Mouse (Mus musculus): ENCODE data around the gene Maats1. TPM values are rescaled to one million over a fixed set of nuclear protein-coding genes. Genes with fewer than 3 reads are reported as not detected.

Gene Maats1
- polyA plus RNA-seq, 1 experiment from 2014 or later, result 0.71 TPM

DNA sequence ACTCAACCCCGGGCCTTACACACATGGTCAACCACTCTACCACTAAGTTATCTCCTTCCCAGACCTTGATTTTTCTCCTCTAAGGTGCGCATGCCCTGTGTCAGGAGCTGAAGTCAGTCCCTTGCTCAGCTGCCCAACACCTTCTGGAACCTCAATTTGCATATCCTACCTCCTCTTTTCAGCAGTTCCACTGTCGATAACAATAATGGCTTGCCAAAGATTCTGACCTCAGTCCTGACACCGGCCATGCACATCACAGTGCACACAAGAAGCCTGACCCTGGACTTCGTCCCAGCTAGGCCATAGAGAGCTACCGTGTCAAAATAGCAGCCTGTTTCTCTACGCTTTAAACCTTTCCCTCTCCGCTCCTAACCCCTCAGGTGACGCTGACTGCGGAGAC is 31.5 kb upstream of the Maats1 start:
- Histone ChIP-seq H3K27ac (ENCODE audit: low read depth, low read length) (no peak overlapping the region), H3K27me3 (replicated peaks; ENCODE audit: control insufficient read depth, insufficient read depth, low read length) (no peaks in the 10 kb centered on the region), H3K9ac (ENCODE audit: low read length) (no peak overlapping the region), H3K9me3 (replicated peaks; ENCODE audit: control insufficient read depth, low read length) (no peaks in the 10 kb centered on the region), H3K4me2 (ENCODE audit: low read length) (no peak overlapping the region), H3K4me3 (ENCODE audit: low read depth, low read length) (no peak overlapping the region), H3K36me3 (ENCODE audit: control insufficient read depth, insufficient read depth, low read length) (no peaks in the 10 kb centered on the region), H3K4me1 (ENCODE audit: control insufficient read depth, insufficient read depth, low read length) (0 out of 2 replicates have a peak, but pooled peaks cover under 1% of the 10 kb centered on the region)
- ATAC-seq (no peak), DNase-seq (ENCODE audit: low spot score) (no peak)
- WGBS, result 87% methylated on average over 10 of the region's 10 CpGs

DNA sequence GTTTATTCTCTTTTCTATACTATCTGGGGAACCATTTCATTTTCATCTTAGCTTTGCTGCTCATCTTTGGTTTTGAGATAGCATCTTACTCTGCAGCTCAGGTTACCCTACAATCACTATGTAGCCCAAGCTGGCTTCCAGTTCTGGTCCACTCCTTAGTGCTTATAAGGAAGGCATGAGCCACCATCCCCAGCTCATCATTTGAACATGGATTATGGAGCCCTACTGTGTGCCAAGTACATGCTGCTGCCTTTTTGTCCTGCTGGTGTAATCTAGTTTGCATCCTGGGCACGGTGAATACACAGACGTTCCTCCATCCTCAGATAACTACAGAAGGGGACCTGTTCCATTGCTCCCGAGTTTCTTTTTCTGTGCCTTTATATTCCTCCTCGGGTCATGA is 30.9 kb upstream of the Maats1 start:
- H3K9me3 ChIP-seq (replicated peaks; ENCODE audit: control insufficient read depth, low read length), result no peaks in the 10 kb centered on the region
- 85% methylated on average over 4 of the region's 4 CpGs for WGBS
- H3K27me3 ChIP-seq (replicated peaks; ENCODE audit: control insufficient read depth, insufficient read depth, low read length), result no peaks in the 10 kb centered on the region
- H3K4me3 ChIP-seq (ENCODE audit: low read depth, low read length), result no peak overlapping the region
- no peak for DNase-seq (ENCODE audit: low spot score)
- no peak for ATAC-seq
- H3K27ac ChIP-seq (ENCODE audit: low read depth, low read length), result no peak overlapping the region
- H3K4me1 ChIP-seq (ENCODE audit: control insufficient read depth, insufficient read depth, low read length), result 0 out of 2 replicates have a peak, but pooled peaks cover 3% of the 10 kb centered on the region
- H3K9ac ChIP-seq (ENCODE audit: low read length), result no peak overlapping the region
- H3K36me3 ChIP-seq (ENCODE audit: control insufficient read depth, insufficient read depth, low read length), result no peaks in the 10 kb centered on the region
- H3K4me2 ChIP-seq (ENCODE audit: low read length), result no peak overlapping the region

DNA sequence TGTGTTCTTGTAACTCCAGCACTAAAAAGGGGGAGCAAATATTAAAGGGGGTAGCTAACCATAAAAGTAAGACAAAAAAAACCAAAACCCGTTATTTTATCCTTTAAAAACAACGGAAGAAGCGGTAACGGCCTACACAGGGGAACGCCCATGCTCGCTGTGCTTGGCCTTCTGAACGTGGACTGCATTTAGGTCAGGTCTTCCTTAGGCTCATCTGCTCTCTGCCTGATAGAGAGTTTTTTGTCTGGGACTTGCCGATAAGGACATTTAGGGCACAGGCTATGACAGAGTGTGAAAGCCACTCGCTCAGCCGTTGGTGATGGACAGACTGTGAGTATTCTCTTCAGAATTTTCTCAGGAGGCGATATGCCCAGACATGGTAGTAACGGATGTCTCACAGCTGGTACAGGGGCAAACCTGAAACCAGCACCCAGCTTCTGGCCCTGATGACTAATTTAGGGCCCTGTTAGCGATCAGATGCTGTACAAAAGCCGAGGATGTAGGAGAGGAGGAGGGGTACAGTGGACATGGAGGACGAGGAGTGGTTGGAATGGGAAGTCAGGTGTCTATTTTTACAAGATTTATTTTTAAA is 29.9 kb upstream of the Maats1 start:
- no peaks in the 10 kb centered on the region for H3K27me3 ChIP-seq (replicated peaks; ENCODE audit: control insufficient read depth, insufficient read depth, low read length)
- no peak overlapping the region for H3K9ac ChIP-seq (ENCODE audit: low read length)
- DNase-seq (ENCODE audit: low spot score) (no peak), ATAC-seq (no peak)
- H3K36me3 ChIP-seq (ENCODE audit: control insufficient read depth, insufficient read depth, low read length), result no peaks in the 10 kb centered on the region
- H3K4me1 ChIP-seq (ENCODE audit: control insufficient read depth, insufficient read depth, low read length), result 0 out of 2 replicates have a peak, but pooled peaks cover 3% of the 10 kb centered on the region
- H3K9me3 ChIP-seq (replicated peaks; ENCODE audit: control insufficient read depth, low read length), result no peaks in the 10 kb centered on the region
- no peak overlapping the region for H3K27ac ChIP-seq (ENCODE audit: low read depth, low read length)
- no peak overlapping the region for H3K4me3 ChIP-seq (ENCODE audit: low read depth, low read length)
- H3K4me2 ChIP-seq (ENCODE audit: low read length), result no peak overlapping the region
- 88% methylated on average over 15 of the region's 15 CpGs for WGBS

DNA sequence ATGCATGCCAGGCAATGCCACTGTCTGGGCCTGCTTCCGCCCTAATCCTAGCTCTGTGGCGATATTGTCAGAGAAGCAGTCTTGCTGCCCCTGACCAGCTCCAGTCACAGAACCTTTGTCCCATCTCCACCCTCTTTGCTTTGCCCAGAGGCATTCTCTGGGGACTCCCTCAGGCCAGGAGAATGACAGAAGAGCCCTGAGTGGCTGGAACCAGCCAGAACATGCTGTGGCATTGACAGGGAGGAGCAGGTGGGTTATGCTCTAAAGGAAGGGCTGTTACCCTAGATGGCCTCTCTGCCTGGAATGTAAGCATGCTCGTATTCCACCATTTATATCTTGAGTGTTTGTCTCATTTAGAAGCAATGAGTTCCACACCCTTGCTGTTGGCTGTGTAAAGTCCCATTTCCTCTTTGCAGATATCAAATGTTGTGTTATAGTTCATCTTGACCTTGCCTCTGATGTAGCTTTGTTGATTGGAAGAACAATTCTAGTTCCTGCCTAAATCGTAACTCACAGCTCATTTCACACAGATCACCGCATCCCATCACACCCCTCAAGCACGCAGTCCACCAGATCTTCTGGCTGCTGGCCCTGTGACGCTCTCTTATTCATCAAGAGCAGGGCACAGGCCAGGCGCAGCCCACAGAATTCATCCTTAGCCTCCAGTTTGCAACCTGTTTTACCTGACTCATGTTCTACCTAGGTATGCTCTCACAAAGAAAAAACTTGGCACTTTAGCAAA is 28.9 kb upstream of the Maats1 start:
- H3K4me3 ChIP-seq (ENCODE audit: low read depth, low read length), result no peak overlapping the region
- DNase-seq (ENCODE audit: low spot score), result no peak
- H3K4me1 ChIP-seq (ENCODE audit: control insufficient read depth, insufficient read depth, low read length), result 0 out of 2 replicates have a peak, but pooled peaks cover 3% of the 10 kb centered on the region
- H3K27ac ChIP-seq (ENCODE audit: low read depth, low read length), result no peak overlapping the region
- H3K9me3 ChIP-seq (replicated peaks; ENCODE audit: control insufficient read depth, low read length), result no peaks in the 10 kb centered on the region
- no peaks in the 10 kb centered on the region for H3K27me3 ChIP-seq (replicated peaks; ENCODE audit: control insufficient read depth, insufficient read depth, low read length)
- no peak overlapping the region for H3K4me2 ChIP-seq (ENCODE audit: low read length)
- ATAC-seq, result no peak
- H3K36me3 ChIP-seq (ENCODE audit: control insufficient read depth, insufficient read depth, low read length), result no peaks in the 10 kb centered on the region
- no peak overlapping the region for H3K9ac ChIP-seq (ENCODE audit: low read length)
- 83% methylated on average over 8 of the region's 8 CpGs for WGBS

DNA sequence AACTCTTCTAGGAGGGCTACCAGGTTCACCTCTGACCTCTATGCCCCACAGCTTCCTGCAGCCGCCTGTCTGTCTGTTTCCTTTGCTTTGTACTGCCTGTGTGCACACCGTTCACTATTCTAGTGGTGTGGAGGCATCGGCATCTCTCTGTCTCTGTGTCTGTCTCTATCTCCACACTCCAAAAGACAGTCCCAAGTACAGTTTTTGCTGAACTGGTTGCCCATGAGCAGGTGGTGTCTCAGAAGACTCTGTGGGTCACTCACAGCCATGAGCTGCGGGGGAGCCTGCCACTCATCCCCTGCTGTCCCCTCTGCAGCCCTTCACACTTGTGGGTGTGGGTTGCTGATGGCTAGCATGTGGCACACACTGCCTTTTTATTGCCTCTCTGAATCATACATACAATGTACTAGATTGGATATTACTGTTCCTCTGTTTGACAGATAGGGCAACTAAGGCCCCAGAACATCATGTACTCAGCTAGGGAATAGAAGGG is 28.1 kb upstream of the Maats1 start:
- Histone ChIP-seq H3K4me2 (ENCODE audit: low read length) (no peak overlapping the region), H3K4me3 (ENCODE audit: low read depth, low read length) (no peak overlapping the region), H3K27ac (ENCODE audit: low read depth, low read length) (no peak overlapping the region), H3K9me3 (replicated peaks; ENCODE audit: control insufficient read depth, low read length) (no peaks in the 10 kb centered on the region), H3K36me3 (ENCODE audit: control insufficient read depth, insufficient read depth, low read length) (no peaks in the 10 kb centered on the region), H3K27me3 (replicated peaks; ENCODE audit: control insufficient read depth, insufficient read depth, low read length) (no peaks in the 10 kb centered on the region), H3K4me1 (ENCODE audit: control insufficient read depth, insufficient read depth, low read length) (0 out of 2 replicates have a peak, but pooled peaks cover 3% of the 10 kb centered on the region), H3K9ac (ENCODE audit: low read length) (no peak overlapping the region)
- no peak for ATAC-seq
- 90% methylated on average over 4 of the region's 4 CpGs for WGBS
- DNase-seq (ENCODE audit: low spot score), result no peak

DNA sequence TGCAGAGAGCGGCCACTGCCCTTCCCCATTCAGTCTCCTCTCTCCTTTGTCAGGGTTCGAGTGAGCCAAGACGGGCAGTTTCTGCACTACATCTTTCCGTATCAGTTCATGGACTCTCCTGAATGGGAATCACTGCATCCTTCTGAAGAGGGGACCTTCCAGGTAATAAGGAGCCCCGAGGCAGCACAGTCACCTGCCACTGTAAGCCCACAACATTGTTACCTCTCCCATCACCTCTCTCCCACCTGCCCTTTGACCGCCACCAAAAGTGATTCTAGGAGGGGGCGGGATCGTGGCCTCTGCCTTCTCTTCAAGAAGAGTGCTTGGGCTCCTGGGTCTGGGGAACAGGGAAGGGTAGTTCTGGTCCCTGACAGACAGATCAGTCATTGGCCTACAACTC is 27.5 kb upstream of the Maats1 start:
- no peak for ATAC-seq
- WGBS, result 86% methylated on average over 8 of the region's 8 CpGs

DNA sequence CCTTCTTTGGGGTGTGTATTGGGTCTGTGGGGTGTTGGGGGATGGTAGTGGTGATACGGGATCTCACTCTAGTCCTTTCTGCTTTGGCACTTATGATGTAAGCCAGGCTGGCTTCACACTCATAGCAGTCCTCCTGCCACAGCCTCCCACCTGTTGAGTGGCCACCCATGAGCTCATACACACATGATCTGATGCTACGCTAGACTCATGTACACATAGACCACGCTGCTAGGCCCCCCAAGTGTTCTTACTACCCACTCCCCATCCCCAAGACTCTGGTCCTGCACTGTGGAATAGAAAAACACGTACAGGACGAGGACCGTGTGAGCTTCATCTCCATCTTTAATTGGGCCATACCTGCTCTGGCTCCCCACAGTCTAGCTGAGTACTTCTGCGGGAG is 27.1 kb upstream of the Maats1 start:
- 76% methylated on average over 7 of the region's 7 CpGs for WGBS

More for the DNA sequence above, 27.5 kb upstream of the Maats1 start:
- Histone ChIP-seq H3K9ac (ENCODE audit: low read length) (no peak overlapping the region), H3K9me3 (replicated peaks; ENCODE audit: control insufficient read depth, low read length) (no peaks in the 10 kb centered on the region), H3K36me3 (ENCODE audit: control insufficient read depth, insufficient read depth, low read length) (no peaks in the 10 kb centered on the region), H3K27me3 (replicated peaks; ENCODE audit: control insufficient read depth, insufficient read depth, low read length) (no peaks in the 10 kb centered on the region), H3K27ac (ENCODE audit: low read depth, low read length) (no peak overlapping the region), H3K4me1 (ENCODE audit: control insufficient read depth, insufficient read depth, low read length) (0 out of 2 replicates have a peak, but pooled peaks cover 3% of the 10 kb centered on the region), H3K4me3 (ENCODE audit: low read depth, low read length) (no peak overlapping the region), H3K4me2 (ENCODE audit: low read length) (no peak overlapping the region)
- no peak for DNase-seq (ENCODE audit: low spot score)

DNA sequence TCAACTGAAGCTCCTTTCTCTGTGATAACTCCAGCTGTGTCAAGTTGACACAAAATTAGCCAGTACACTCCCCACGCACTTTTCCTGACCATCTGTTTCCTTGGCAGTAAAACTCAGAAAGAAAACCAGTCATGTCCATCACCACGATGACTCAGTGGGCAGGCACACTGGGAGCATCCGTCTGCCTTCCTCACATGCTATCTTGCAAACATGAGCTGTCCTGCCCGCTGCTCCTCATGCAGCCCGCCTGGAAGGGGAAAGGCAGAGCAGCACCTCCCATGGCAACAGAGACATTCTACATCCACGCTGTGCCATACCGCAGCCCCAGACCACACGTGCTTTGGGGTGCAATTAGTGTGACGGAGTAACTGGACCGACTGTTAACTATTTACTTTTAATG is 26.4 kb upstream of the Maats1 start:
- Histone ChIP-seq H3K4me1 (ENCODE audit: control insufficient read depth, insufficient read depth, low read length) (0 out of 2 replicates have a peak, but pooled peaks cover 3% of the 10 kb centered on the region), H3K27ac (ENCODE audit: low read depth, low read length) (no peak overlapping the region), H3K4me2 (ENCODE audit: low read length) (no peak overlapping the region), H3K36me3 (ENCODE audit: control insufficient read depth, insufficient read depth, low read length) (no peaks in the 10 kb centered on the region), H3K4me3 (ENCODE audit: low read depth, low read length) (no peak overlapping the region), H3K9me3 (replicated peaks; ENCODE audit: control insufficient read depth, low read length) (no peaks in the 10 kb centered on the region), H3K27me3 (replicated peaks; ENCODE audit: control insufficient read depth, insufficient read depth, low read length) (no peaks in the 10 kb centered on the region), H3K9ac (ENCODE audit: low read length) (no peak overlapping the region)
- WGBS, result 46% methylated on average over 10 of the region's 10 CpGs
- DNase-seq (ENCODE audit: low spot score) (peak; percentile 7), ATAC-seq (no peak)

More for the DNA sequence above, 27.1 kb upstream of the Maats1 start:
- no peak overlapping the region for H3K27ac ChIP-seq (ENCODE audit: low read depth, low read length)
- DNase-seq (ENCODE audit: low spot score), result no peak
- ATAC-seq, result no peak
- no peak overlapping the region for H3K9ac ChIP-seq (ENCODE audit: low read length)
- H3K4me3 ChIP-seq (ENCODE audit: low read depth, low read length), result no peak overlapping the region
- no peaks in the 10 kb centered on the region for H3K27me3 ChIP-seq (replicated peaks; ENCODE audit: control insufficient read depth, insufficient read depth, low read length)
- H3K9me3 ChIP-seq (replicated peaks; ENCODE audit: control insufficient read depth, low read length), result no peaks in the 10 kb centered on the region
- no peaks in the 10 kb centered on the region for H3K36me3 ChIP-seq (ENCODE audit: control insufficient read depth, insufficient read depth, low read length)
- H3K4me2 ChIP-seq (ENCODE audit: low read length), result no peak overlapping the region
- H3K4me1 ChIP-seq (ENCODE audit: control insufficient read depth, insufficient read depth, low read length), result 0 out of 2 replicates have a peak, but pooled peaks cover 3% of the 10 kb centered on the region

DNA sequence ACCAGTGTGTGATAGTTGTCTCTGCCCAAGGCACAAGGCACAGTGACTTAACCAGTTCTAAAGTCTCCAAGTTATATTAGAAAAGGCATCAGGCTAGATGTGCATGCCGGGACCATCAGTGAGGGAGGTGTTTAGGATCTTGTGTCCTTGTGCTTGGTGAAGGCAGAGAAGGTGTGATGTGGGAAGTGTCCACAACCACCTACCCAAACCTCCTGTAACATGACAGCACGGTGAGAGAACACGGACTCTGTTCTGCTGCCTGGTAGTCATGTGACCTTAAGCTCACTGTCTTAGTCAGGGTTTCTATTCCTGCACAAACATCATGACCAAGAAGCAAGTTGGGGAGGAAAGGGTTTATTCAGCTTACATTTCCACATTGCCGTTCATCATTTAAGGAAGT is 24.3 kb upstream of the Maats1 start:
- 93% methylated on average over 4 of the region's 4 CpGs for WGBS
- no peak overlapping the region for H3K9ac ChIP-seq (ENCODE audit: low read length)
- ATAC-seq (no peak), DNase-seq (ENCODE audit: low spot score) (no peak)
- H3K4me2 ChIP-seq (ENCODE audit: low read length), result no peak overlapping the region
- H3K9me3 ChIP-seq (replicated peaks; ENCODE audit: control insufficient read depth, low read length), result no peaks in the 10 kb centered on the region
- H3K4me3 ChIP-seq (ENCODE audit: low read depth, low read length), result no peak overlapping the region
- no peaks in the 10 kb centered on the region for H3K36me3 ChIP-seq (ENCODE audit: control insufficient read depth, insufficient read depth, low read length)
- H3K27ac ChIP-seq (ENCODE audit: low read depth, low read length), result no peak overlapping the region
- H3K4me1 ChIP-seq (ENCODE audit: control insufficient read depth, insufficient read depth, low read length), result 0 out of 2 replicates have a peak, but pooled peaks cover 3% of the 10 kb centered on the region
- H3K27me3 ChIP-seq (replicated peaks; ENCODE audit: control insufficient read depth, insufficient read depth, low read length), result no peaks in the 10 kb centered on the region
